Mouse (Mus musculus) brain, embryonic 14.5 days (tissue): Measurements from ENCODE around the gene Sirt2. TPM values are rescaled to one million over a fixed set of nuclear protein-coding genes. Genes with fewer than 3 reads are reported as not detected.

ENCODE experiments used
- DNase-seq: peaks from one replicate; pipeline ENCODE4 v3.0.0-alpha.2; 2011; ENCODE audit warnings: low read depth
- CTCF ChIP-seq: fragments of 200-500 bp; IDR thresholded peaks from 2 replicates; pipeline ENCODE4 v1.5.1; 2012; ENCODE audit warnings: inconsistent platforms, mild to moderate bottlenecking, moderate library complexity, borderline replicate concordance; ENCODE audit not compliant: insufficient read depth, insufficient read length; ENCODE audit errors: extremely low read depth
- POLR2A ChIP-seq: fragments of 200-500 bp; IDR thresholded peaks from 2 replicates; pipeline ENCODE4 v1.6.1; 2012; ENCODE audit warnings: mild to moderate bottlenecking, inconsistent platforms, borderline replicate concordance; ENCODE audit not compliant: poor library complexity, insufficient read depth, insufficient read length, severe bottlenecking; ENCODE audit errors: extremely low read depth
- polyA plus RNA-seq: library from polyadenylated mRNA; depleted of rRNA; stranded (reverse); fragments of >200 nt; gene quantifications from 2 replicates; pipeline ENCODE4 v1.2.3, GENCODE M21; 2012

The Sirt2 gene
- polyA plus RNA-seq, 1 experiment = 125 TPM

DNA sequence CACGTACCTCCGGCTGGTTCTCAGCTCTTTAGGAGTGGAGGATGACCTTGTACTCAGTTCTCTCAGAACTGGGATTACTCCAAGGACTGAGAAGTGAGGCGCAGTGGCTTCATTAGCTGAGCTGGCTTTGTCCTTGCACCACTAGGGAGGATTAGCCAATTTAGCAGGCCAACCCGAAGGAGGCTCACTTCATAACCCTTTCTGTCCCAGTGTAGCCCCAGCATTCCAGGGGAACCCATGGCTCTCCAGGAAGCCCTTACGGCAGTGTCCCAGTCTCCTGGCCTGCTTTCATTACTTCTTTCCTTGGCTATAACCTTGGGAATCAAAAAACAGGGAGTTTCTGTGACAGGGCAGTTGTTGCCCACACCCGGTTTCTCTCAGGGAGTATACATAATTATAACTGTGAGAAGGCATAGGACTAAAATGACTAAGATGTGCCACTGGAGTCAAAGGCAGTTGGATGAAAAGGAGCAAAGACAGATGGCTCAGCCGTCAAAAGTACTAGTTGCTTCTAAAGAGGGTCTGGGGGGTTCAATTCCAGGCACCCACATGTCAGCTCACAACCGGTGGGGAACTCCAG lies 41.2 kb downstream of the Sirt2 start:
- TF ChIP-seq CTCF = no peak
- no peak for TF ChIP-seq POLR2A

DNA sequence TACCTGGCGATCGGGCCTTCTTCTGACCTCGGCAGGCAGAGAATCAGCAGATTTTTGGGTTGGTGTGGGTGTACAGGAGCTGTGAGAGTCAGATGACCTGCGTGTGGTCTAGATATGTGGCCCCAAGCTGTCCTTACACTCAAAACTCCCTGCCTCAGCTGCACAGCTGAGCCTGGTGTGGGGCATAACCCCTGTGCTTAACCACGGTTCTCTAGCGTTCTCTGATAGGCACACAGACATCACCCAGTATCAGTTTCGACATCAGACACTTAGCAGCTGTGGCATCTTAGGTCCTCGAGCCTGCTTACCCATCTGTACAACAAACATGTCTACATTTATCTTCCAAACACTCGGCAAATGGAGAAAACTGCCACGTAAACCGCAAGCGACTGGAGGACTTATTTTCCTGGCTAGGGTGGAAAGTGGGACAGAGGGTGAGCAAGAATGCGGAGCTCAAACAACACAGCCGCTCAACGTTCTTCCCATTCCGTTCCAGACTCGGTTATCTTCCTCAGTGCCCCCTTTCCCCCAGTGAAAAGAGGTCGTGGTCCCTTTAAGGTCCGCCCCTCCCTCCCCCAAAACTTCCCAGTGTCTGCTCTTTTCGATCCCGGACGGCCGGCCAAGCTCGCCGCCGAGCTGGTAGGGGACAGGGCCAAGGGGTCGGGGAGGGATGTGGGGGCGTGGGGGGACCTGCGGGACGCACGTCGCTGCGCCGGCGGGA lies 41.8 kb downstream of the Sirt2 start, which contains the start of gene Hnrnpl:
Gene Hnrnpl (plus strand): TSS at position 321 of the 721 bp plus-strand sequence.
- TF ChIP-seq POLR2A (no peak; the same call in 1 of the 2 replicates), CTCF (no peak)
- no peak for DNase-seq

More for the DNA sequence above, 41.2 kb downstream of the Sirt2 start:
- peak; percentile 31 for DNase-seq

DNA sequence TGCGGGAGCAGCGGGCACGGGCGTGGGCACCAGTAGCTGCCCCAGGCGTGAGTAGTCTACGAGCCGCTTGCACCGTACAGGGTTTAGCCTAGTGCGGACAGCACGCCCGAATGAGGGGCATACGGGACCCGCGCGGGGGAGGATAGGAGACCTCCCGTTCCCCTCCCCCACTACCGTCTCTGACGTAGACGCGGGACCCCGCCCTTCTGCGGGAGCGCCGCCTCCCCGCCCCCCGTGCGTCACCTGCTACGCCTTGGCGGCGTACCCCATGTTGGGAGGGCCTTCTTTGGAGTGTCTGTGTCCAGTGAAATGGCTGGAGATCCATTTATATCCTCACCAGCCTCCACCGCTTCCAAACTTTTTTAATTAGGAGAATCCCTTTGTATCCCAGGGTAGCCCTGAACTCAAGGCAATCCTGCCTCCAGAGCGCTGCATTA lies 42.4 kb downstream of the Sirt2 start:
- TF ChIP-seq CTCF = no peak; the same call in 1 of the 2 replicates
- TF ChIP-seq POLR2A = peak; percentile 85; the same call in 1 of the 2 replicates
- peak; percentile 96 for DNase-seq

DNA sequence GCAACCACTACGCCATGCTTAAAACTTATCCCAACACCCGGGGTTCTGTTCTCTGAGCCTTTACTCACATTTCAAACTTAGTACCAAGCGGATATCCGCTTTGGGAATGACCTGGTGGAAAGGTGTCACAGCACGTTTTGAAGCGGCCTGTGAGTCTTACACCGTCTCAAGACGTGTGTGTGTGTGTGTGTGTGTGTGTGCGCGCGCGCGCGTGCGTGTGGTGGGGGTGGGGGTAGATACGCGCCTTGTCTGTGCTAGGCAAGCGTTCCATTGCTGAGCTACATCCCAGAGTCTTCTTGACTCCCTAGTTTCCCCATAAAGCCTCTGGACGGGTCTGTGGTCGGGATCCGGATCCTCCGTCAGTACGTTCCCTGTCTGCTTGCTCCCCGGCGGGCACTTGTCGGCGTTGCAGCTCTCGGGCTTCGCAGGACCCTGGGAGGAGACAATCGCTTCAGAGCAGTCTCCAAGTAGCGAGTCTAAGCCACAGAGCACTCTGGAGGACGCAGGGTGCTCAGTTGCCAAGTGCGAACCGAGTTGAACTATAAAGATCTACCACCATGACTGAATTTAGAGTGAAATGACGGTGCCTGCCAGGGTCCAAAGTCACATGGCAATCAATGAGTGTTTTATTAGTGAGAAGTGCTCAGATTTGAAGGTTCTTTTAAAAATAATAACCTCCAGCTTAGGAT lies 43.0 kb downstream of the Sirt2 start:
- DNase-seq = peak; percentile 85
- TF ChIP-seq POLR2A (no peak), CTCF (no peak; the same call in 1 of the 2 replicates)

DNA sequence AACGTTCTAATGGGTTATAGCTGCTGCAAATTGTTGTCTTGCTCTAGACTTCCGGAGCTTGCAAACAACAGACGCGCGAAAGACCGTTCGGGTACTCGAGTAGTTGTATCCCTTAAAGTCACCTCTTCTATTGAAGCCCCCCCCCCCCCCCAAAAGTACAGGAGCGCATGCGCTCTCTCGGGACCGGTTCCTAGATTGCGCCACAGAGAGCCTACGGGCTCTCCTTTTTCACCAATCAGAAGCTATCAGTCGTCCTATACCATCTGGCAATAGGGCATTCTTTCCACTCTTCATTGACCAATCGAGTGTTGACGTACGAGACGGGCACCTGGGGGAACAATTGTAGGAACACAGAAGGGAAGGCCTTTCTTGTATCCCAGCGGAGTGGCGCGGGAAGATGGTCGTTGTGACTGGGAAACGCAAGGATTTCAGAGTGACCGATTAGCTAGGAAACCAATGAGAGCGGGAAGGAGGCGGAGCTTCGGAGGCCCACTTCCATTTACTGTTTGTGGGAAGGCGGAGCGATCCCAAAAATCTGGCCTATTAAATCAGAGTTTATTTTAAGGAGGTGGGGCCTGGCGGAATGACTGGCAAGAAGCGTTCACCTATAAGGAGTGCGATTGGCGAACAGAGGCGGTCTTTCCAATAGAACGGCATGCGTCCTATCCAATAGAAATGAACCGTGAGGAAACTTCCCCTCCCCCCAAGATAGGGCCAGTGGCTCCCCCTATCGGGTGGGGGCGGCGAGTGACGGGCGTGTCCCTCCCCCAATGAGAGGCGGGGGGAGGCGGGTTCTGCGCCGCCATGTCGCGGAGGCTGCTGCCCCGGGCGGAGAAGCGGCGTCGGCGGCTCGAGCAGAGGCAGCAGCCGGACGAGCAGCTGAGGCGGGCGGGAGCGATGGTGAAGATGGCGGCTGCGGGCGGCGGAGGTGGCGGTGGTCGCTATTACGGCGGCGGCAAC lies 43.9 kb downstream of the Sirt2 start:
- peak; percentile 100 for DNase-seq
- TF ChIP-seq CTCF (peak; percentile 40; the same call in 1 of the 2 replicates), POLR2A (peak; percentile 97)

DNA sequence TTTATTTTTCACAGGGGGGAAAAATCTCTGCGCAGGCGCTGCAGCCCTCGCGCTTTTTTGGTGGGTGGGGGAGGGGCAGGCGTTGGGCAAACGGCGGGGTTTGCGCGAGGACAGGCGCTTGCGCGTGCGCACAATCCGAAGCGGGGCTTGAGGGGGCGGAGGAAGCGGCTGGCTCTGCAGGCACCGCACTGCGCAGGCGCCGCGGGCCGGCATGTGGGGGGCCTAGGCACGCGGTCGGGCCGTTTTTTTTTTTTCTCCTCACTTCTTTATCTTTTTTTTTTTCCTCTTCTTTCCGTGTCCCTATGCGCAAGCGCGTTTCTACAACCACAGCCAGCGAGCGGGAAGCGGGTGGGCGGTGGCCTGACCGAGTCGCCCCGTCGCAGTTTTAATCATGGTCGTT lies 44.7 kb downstream of the Sirt2 start:
- DNase-seq = peak; percentile 99
- no peak for TF ChIP-seq POLR2A

- no peak for TF ChIP-seq POLR2A
- TF ChIP-seq CTCF = no peak
- no peak for DNase-seq
Measured at GRCm38 (mm10) chr7:28811640-28812275, 45.2 kb downstream of the Sirt2 start.

- DNase-seq = no peak
- TF ChIP-seq POLR2A (no peak), CTCF (no peak)
Measured at GRCm38 (mm10) chr7:28812436-28812835, 45.9 kb downstream of the Sirt2 start.

- no peak for TF ChIP-seq POLR2A
- TF ChIP-seq CTCF = no peak
- DNase-seq = no peak
Measured at GRCm38 (mm10) chr7:28812949-28813348, 46.4 kb downstream of the Sirt2 start.

- no peak for TF ChIP-seq POLR2A
- no peak for TF ChIP-seq CTCF
- no peak for DNase-seq
Measured at GRCm38 (mm10) chr7:28814306-28815034, 47.9 kb downstream of the Sirt2 start.

DNA sequence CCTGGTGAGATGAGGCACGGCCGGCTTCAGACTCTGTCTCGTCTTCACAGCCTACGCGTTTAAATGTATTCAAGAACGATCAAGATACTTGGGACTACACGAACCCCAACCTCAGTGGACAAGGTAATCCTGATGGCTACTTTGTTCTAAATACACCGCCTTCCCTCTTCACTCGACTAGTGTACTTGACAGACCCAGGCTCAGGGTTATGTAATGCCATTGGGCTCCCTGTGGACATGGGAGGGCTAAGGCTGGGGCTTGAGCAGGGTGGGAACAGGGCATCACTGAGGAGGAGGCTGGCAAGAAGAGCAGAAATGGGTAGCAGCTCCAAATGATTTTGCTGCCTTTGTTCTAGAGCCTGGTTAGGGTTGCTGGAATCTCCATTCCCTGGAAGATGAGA lies 48.7 kb downstream of the Sirt2 start:
- no peak for DNase-seq
- no peak for TF ChIP-seq CTCF
- no peak for TF ChIP-seq POLR2A

- TF ChIP-seq CTCF = no peak
- TF ChIP-seq POLR2A = no peak
- DNase-seq = no peak
Measured at GRCm38 (mm10) chr7:28816201-28816600, 49.7 kb downstream of the Sirt2 start.

GRCm38 (mm10) chr7:28816920-28817319 lies 50.4 kb downstream of the Sirt2 start:
- TF ChIP-seq CTCF = no peak
- no peak for DNase-seq
